Mouse (Mus musculus) kidney, adult 9 months (tissue): ENCODE results near the gene Wwc2.

Experiments used
- DNase-seq: peaks from one replicate; pipeline ENCODE4 v3.0.0; 2022

The Wwc2 gene

DNA sequence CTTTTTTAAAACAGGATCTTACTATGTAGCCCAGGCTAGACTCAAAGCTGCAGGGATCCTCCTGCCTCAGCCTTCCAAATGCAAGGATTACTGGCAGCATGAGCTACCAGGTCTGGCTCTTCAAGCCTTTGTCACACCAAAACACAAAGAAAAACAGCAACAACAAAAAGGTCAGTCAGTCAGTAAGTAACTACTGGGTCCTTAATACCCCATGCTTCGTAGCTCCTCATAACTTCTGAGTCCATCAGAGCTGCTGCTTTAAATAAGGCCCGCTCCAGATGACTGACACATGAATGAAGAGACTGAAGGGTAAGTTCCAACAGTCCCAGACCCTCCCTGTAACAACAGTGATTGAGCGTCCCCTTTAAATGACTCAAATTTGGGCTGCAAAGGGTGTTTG is 90.8 kb downstream of the Wwc2 start:
- no peak for DNase-seq

- DNase-seq = no peak
Measured at GRCm38 (mm10) chr8:47892419-47892818, 98.3 kb downstream of the Wwc2 start.

GRCm38 (mm10) chr8:47891641-47892040 is 99.1 kb downstream of the Wwc2 start:
- no peak for DNase-seq

- DNase-seq = no peak
Measured at GRCm38 (mm10) chr8:47890814-47891210, 99.9 kb downstream of the Wwc2 start.

GRCm38 (mm10) chr8:47889936-47890813 is 100.5 kb downstream of the Wwc2 start:
- no peak for DNase-seq

DNA sequence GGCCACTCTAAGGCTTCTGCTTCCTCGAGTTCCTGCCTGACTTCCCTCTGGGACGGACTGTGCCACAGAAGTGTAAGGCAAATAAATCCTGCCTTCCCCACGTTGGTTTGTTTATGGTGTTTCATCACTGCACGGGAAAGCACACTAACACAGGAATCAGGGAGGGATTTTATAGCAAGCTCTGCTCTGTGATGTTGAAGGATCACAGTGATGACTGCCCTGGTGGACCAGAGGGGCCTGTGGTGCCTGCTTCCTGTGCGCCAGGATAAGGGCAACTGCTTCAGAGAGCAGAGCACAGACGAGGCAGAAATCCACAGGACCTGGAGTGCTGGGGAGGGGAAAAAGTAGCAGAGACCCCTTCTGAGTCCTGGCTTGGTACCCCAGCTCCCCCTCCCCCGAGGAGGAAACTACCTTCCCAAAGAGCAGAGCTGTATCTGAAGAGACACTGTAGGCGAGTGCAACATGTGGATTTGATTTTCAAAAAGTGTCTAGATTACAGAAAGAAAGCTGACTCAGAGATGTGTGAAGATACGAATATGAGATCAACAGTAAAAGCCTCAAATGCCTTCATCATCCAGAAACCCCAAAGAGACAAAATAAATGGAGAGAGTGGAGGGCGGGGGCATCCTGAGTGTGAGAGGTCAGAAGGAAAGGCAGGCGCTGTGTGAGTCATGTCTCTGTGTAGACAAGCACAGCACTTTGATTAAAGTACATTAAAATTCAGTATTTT is 101.7 kb downstream of the Wwc2 start:
- DNase-seq = no peak

- DNase-seq = peak; percentile 80
Measured at GRCm38 (mm10) chr8:47884306-47884705, 106.4 kb downstream of the Wwc2 start.

- DNase-seq = no peak
Measured at GRCm38 (mm10) chr8:47883739-47884138, 107.0 kb downstream of the Wwc2 start.

- no peak for DNase-seq
Measured at GRCm38 (mm10) chr8:47878516-47878915, 112.2 kb downstream of the Wwc2 start.

DNA sequence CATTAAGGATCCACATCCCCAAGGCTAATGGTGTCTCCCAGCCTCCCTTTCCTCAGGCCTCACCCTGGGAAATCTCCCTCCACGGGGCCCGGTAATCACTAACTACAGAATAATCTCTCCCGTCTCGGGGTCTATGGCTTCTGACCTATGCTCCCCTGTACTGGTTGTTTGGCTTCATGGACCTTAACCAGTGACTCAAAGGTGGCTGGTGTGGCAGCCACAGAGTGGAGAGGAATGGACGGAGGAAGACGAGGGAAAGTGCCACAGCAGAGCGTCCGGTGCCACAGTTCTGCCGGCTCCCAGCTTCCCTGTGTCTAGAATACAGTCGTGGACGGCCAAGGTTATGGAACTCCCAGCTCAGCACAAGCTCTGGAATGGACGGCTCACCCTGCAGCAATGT is 114.9 kb downstream of the Wwc2 start:
- peak; percentile 77 for DNase-seq

GRCm38 (mm10) chr8:47874497-47875178 is 116.1 kb downstream of the Wwc2 start:
- no peak for DNase-seq

- peak; percentile 65 for DNase-seq
Measured at GRCm38 (mm10) chr8:47872361-47873107, 118.2 kb downstream of the Wwc2 start.

DNA sequence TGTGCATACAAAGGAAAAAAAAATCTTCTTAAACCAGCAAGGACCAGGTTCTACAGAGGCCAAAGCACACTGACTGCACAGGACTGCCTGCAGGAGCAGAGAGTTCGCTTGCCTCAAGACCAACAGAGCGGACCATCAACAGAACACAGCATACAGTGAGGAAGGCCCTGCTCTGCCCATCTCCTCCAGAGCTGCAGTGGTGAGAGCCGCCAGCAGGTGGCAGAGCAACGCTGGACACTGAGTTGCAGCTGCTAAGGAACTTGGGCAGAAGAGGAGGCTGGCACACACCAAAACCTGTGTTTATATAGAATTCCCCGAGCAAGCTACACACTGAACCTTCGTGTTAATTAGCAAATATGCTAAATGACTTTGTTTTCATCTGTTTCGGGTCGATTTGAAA is 123.7 kb downstream of the Wwc2 start:
- DNase-seq = peak; percentile 84

GRCm38 (mm10) chr8:47866568-47866967 is 124.2 kb downstream of the Wwc2 start:
- DNase-seq = no peak

- no peak for DNase-seq
Measured at GRCm38 (mm10) chr8:47859259-47859658, 131.5 kb downstream of the Wwc2 start.

GRCm38 (mm10) chr8:47853356-47853755 is 137.4 kb downstream of the Wwc2 start:
- DNase-seq = no peak

DNA sequence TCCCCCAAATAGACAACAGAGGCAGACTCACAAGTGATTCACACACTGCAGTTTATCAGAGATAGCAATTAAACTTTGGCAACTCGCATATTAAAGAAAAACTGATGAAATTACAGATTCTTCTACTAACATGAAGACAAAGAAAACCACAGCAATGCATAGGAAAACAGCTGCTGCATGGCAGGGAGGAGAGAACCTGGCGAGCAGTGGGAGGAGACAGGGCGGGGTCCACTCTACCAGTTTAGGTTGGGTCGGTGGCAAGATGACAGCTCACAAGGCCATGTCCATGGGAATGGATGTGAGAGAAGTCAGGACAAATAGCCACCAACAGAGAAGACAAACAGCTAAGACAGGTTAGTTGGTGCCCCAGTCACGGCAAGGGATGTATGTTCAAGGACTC is 138.0 kb downstream of the Wwc2 start:
- DNase-seq = no peak

DNA sequence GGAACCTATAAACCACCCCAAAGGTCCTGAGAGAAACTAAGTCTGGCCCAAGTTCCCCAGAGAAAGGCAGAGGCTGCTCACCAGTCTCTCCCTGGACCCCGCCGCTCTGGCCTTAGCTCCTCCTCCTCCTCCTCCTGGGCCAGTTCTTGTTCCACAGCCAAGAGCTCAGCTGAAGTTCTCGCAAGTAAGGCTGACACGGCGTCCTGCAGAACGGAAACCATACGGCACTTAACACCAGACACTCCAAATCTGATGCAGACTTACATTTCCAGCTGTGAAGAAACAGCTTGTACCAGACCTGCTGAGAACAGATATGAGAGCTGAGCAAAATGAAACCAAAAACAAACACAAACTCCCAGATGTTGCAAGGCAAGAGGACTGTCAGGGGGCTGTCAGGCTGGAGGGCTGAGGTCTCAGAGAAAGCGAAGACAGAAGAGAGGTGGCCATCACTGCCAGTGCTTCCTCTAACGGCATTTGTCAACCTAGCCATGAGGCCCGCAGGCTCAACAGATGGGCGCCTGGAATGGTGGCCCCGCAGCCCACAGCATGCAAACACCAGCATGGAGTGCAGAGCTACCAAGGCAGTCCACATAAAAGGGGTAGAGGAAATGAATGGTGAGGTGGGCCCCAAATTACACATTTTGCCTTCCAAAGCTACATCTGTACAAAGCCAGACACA is 138.8 kb downstream of the Wwc2 start:
- no peak for DNase-seq

GRCm38 (mm10) chr8:47849842-47850241 is 140.9 kb downstream of the Wwc2 start:
- no peak for DNase-seq

DNA sequence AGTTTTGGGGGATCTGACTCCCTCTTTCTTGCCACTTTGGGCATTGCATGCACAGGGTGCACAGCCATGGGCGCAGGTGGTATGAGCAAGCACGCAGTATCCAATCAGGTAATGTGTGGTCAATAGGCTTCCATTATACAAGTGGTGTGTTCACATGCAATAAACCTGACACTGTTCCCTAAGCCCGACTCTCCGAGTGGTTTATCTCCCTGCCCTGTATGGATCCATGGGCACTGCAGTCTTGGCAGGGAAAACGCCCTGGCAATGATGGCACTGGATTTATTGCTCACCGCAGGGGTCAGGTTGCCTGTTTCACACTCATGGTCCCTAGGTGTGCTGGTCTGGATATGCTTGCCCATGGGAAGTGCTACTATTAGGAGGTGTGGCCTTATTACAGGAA is 142.8 kb downstream of the Wwc2 start:
- DNase-seq = no peak

GRCm38 (mm10) chr8:47847161-47847560 is 143.6 kb downstream of the Wwc2 start:
- no peak for DNase-seq

GRCm38 (mm10) chr8:47845956-47846355 is 144.8 kb downstream of the Wwc2 start:
- peak; percentile 29 for DNase-seq
